Mouse (Mus musculus) brain, embryonic 14.5 days (tissue): ENCODE data around the gene Gm49027. TPM values are rescaled to one million over a fixed set of nuclear protein-coding genes. Genes with fewer than 3 reads are reported as not detected.

Experiments used
- DNase-seq: peaks from one replicate; pipeline ENCODE4 v3.0.0-alpha.2; 2011; ENCODE audit warnings: low read depth
- CTCF ChIP-seq: fragments of 200-500 bp; IDR thresholded peaks from 2 replicates; pipeline ENCODE4 v1.5.1; 2012; ENCODE audit warnings: inconsistent platforms, mild to moderate bottlenecking, moderate library complexity, borderline replicate concordance; ENCODE audit not compliant: insufficient read depth, insufficient read length; ENCODE audit errors: extremely low read depth
- POLR2A ChIP-seq: fragments of 200-500 bp; IDR thresholded peaks from 2 replicates; pipeline ENCODE4 v1.6.1; 2012; ENCODE audit warnings: mild to moderate bottlenecking, inconsistent platforms, borderline replicate concordance; ENCODE audit not compliant: poor library complexity, insufficient read depth, insufficient read length, severe bottlenecking; ENCODE audit errors: extremely low read depth
- polyA plus RNA-seq: library from polyadenylated mRNA; depleted of rRNA; stranded (reverse); fragments of >200 nt; gene quantifications from 2 replicates; pipeline ENCODE4 v1.2.3, GENCODE M21; 2012; rRNA removed

The Gm49027 gene
- 10.2 and 10.3 TPM in 2 replicates for polyA plus RNA-seq

DNA sequence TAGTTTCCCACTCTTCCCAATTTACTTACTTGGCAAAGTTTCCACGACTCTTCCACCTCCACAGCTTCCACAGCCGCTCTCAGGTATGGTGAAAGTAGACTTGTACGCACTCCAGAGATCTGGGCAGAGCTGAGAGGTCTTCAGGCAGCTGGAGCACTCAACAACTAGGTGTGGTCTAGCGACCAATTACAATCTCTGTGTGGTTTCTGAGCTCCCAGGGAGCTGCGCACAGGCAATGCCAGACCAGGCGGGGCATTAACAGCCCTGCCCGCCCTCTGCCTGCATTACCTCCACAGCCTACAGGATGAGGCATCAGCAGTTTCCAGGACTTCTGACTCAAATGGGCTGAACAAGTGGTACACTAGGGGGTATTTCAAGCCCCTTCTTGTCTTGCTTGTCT, at the start of gene Gm49027:
Gene Gm49027, minus strand, starts transcription at position 208 of the 400 bp plus-strand sequence.
- TF ChIP-seq CTCF, result no peak
- no peak for TF ChIP-seq POLR2A
- DNase-seq, result no peak

DNA sequence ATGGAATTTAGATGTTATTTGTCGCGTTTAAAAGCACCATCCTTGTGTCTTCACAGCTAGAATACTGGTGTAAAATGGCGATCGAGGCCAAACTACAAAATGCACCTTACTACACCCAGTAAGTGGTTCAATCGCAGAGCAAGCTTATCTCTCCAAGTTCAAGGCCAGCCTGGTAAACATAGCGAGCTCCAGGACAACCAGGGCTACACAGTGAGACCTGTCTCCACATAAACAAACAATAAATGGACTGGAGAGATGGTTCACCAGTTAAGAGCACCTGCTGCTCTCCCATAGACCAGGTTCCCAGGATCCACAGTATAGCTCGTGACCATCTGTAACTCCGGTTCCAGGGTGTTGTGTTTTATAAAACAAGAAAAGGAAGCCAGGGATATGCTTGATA, 48.1 kb upstream of the Gm49027 start:
- DNase-seq, result no peak
- TF ChIP-seq POLR2A, result no peak
- TF ChIP-seq CTCF, result no peak

DNA sequence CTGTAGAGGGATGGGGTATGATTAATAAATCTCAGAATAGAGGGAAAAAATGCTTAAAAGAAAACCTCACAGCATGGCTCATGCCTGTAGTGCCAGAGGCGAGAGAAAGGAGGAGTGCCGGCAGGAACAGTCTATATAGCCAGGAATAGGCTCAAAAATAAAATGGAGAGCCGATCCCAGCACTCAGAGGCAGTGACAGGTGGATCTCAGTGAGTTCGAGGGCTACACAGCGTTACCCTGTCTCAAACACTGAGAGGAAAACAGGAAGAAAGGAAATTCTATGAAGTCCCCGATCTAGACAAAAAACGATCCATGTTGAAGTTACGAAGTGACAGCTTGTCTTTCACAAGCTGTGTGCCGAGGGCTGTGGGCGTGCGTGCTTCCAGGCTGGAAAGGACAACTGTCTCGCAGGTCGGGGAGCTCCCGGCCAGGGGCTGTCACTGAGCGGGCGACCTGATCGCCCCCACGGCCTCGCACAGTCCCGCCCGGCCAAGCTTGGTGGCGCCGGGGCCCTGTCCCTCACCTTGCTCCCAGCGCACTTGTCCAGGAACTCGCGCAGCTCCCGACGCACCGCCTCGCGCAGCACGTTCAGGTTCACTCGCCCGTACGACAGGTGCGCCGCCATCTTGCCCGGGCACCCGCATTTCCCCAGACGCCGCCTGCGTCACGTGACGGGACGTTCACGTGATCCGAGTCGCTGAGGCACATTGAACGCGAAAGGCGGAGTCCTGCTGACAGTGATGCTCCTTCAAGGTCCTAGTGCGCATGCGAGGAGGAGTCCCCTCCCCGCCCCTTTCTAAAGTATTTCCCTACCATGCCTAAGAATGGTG, 47.3 kb upstream of the Gm49027 start, which contains the start of gene Vps33a:
Gene Vps33a, minus strand, starts transcription at position 682 of the 830 bp plus-strand sequence.
- TF ChIP-seq CTCF (no peak), POLR2A (peak; percentile 68; the same call in 1 of the 2 replicates)
- DNase-seq, result peak; percentile 99

DNA sequence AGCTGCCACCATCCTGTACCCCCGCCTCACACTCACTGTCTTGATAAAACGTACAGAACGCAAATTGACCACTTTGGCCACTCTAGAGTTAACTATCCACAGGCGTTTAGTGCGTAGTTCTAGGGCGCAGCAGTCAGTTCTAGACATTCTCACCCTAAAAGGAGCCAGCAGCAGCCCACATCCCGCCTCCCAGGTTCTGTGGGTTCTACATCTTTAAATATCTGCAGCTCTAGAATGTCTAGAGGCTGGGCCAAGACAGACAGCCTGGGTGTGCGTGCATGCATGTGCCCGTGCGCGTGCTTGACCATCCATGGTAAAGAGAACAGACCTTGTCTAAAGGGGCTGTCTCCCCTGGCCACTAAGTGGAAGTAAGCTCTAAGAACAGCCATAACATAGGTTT, 35.8 kb upstream of the Gm49027 start:
- no peak for TF ChIP-seq POLR2A
- no peak for TF ChIP-seq CTCF
- DNase-seq, result no peak

DNA sequence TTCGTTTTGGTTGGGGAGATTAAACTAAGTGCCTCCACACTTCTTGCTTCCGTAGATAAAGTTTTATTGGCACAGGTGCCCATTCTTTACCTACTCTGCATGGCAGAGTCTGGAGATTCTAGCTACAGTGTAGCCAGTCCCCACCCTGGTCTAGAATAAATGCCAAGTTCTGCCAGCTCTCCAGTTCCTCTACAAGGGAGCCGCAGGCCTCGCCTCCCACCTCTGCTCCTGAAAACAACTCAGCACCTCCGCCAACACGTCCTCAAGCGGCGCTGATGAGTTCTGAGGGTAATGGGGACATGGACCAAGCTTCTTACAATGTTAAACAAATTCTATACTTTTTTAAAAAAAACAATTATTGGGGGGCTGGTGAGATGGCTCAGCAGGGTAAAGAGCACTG, 34.3 kb upstream of the Gm49027 start:
- DNase-seq, result no peak
- TF ChIP-seq POLR2A, result no peak
- no peak for TF ChIP-seq CTCF

DNA sequence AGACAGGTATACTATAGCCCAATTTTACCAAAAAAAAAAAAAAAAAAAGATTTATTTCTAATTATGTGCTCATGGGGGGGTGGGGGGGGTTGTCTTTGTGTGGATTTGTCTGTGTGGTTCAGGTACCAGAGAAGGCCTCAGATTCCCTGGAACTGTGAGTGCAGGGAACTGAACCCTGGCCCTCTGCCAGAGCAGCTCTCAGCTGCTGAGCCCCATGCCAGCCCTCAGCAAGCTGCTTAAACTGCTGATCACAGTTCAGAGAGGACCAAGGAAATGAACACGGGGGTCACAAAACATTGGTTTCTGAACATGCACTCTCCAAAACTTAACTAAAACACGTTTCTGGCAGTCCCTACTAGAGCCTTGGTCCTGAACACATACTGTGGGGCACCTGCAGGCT, 31.2 kb upstream of the Gm49027 start:
- peak; percentile 33 for DNase-seq

DNA sequence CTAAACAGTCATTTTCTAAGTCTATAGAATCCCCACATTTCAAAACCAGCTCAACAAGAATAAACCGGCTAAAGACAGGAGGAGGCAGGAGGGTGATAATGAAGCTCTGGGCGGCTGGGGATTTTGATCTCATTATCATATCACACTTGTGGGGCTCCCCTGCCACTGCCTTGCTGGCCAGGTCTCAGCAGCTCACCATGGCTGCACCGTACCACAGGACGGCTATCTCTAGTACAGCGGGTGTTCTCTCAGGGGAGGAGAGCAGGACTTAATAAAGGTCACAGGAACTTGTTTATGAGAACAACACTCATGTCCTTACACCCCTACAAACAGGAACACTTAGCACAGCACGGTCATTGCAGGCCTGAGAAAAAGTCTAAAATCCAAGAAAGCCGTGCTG, 30.4 kb upstream of the Gm49027 start:
- TF ChIP-seq POLR2A (no peak), CTCF (no peak)
- DNase-seq, result no peak

More for the DNA sequence above, 31.2 kb upstream of the Gm49027 start:
- TF ChIP-seq POLR2A (no peak), CTCF (no peak)

DNA sequence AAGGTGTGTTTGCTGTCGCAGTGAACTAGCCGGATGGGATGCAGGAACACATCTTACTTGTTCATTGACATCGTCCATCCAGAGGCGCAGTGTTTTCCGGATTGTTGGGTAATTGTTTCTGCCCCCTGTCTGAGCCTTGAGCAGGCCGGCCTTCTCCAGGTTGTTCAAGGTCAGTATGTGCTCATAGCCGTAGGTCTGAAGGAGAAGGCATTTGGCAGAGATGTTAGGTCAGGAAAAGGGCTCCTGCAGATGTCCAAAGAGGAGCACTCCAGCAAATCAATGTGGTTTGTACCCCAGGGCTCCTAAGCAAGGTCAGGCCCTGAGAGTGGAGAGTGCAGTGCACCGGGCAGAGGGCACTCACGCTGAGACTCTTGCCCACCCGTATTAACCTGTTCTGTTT, 8.5 kb upstream of the Gm49027 start:
- no peak for DNase-seq

DNA sequence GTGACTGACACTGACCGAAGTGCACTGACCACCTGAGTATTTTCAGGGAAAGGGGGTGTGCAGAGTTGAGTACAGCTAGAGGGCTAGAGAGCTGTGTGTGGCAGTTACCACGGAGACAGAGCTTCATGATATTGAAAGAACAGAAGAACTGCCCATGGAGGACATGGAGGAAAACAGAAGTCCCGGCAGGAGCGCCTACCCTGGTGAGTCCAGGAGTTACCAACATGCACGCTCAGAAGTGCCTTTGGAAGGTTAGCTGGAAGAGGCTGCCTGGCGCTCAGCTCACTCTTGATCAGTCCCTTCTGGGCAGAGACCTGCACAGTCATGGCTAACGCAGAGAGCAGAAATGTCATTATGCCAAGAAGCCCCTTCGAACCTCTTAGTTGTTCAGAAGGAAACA, 4.8 kb upstream of the Gm49027 start:
- TF ChIP-seq CTCF (no peak), POLR2A (no peak)
- DNase-seq, result no peak

More for the DNA sequence above, 8.5 kb upstream of the Gm49027 start:
- TF ChIP-seq CTCF (no peak), POLR2A (no peak)

DNA sequence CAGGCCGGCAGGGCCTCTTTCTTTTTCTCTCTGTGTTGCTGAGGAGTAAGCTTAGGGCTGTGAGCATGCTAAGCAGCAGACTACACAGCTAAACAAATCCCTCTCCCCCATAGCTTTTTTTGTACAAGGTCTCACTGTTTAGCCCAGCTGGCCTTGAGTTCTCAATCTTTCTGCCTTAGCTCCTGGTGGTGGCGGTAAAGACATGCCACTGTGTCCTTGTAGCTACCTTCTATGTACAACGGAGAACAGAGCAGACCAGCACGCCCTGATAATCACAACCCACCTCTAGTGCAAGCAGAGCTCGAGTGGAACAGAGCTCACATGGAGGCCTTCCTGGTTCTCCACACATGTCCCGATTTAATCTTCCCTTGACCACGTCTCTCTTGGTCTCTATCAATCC, 3.4 kb upstream of the Gm49027 start:
- DNase-seq, result no peak
- no peak for TF ChIP-seq POLR2A
- no peak for TF ChIP-seq CTCF

DNA sequence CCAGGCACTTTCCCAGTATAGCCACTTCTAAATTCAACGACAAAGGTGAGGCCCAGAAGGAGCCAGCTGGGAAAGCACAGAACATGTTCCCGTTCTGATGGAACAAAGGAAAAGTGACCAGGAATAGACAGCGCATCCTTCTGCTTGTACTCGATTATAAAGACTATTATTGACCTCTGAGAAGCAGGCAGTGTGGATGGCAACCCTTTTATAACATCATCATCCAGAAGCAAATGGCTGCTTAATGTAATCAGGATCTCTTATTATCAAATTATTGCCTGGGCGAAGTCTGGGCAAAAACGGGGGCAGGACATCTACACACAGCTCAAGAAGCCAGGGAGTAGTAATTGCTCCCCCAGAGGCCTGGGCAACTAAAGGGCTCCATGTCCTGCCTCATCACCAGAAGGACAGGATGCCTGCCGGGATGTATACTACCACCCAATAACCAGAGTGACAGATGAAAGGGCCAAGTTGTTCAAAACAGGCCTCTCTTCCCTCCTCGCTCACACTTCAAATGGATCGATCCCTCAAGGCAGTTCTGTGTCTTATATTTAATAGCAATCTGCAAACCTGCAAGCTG, 718 bp upstream of the Gm49027 start:
- no peak for DNase-seq
- TF ChIP-seq CTCF (no peak), POLR2A (no peak)

DNA sequence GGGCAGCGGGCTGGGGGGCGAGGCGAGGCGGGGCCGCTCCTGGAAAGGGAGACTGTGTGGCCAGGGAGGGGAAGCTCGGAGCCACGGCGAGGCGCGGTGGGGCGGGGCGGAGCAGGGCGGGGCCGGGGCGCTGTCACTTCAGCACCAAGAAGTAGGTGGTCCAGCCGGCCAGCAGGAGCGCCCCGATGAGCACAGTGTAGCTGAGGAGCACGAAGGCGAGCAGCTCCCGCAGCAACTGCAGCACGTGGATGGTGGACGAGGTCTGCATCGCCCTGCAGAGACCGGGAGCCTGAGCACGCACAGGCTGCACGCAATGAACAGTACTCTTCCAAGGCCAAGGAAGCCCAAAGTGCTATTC, 916 bp downstream of the Gm49027 start:
- no peak for DNase-seq
- TF ChIP-seq POLR2A (no peak), CTCF (no peak)
